Mouse (Mus musculus): ENCODE measurements around the gene Etfrf1. TPM values are rescaled to one million over a fixed set of nuclear protein-coding genes. Genes with fewer than 3 reads are reported as not detected.
A peak's percentile ranks its signal among the peaks of the same experiment; 100 is the strongest.

The Etfrf1 gene
- polyA plus RNA-seq (2015; fragmentation: Nextera tagmentation; extraction: Ambion mirVana): 33.8 and 36.4 TPM in 2 replicates

DNA sequence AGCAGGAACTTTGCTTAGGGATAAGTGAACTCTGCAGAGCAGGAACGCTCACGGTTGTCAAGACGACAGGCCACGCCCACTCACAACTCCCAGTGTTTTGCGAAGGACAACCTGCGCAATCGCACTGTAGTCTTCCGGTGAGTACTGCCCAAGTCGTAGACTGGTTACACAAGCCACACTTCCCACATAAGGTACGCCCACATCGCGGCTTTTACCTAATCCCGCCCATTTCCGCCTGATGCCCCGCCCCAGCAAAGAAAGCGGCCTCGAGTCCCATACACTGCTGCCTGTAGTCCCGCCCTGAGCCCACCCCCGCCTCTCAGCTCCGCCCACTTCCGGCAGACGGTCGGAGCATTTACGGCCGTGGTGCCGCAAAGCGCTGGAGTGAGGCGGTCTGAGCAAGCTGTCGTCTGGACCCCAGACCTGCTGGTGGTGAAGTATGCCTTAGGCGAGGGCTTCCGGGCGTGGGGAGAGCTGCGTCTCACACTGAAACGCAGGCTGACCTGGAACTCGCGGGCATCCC lies at the start of gene Etfrf1, which contains the start of gene Casc1:
Etfrf1 (plus strand) TSS at position 319 of the 523 bp plus-strand sequence.
Casc1 (minus strand) TSS at position 190 of the 523 bp plus-strand sequence.
- Histone ChIP-seq H3K9me3 (no peaks in the 10 kb centered on the region), H3K9ac (replicated peaks) (peak within 1 kb of the TSS; percentile 80), H3K4me1 (replicated peaks) (peaks cover 19% of the 10 kb centered on the region), H3K27ac (peak within 1 kb of the TSS; percentile 95), H3K4me2 (replicated peaks) (peak within 1 kb of the TSS; percentile 74), H3K4me3 (replicated peaks) (peak within 1 kb of the TSS; percentile 63), H3K27me3 (no peaks in the 10 kb centered on the region), H3K36me3 (no peaks in the 10 kb centered on the region)
- peak; percentile 100 for ATAC-seq
- under 1% methylated on average over 36 of the region's 36 CpGs for WGBS

DNA sequence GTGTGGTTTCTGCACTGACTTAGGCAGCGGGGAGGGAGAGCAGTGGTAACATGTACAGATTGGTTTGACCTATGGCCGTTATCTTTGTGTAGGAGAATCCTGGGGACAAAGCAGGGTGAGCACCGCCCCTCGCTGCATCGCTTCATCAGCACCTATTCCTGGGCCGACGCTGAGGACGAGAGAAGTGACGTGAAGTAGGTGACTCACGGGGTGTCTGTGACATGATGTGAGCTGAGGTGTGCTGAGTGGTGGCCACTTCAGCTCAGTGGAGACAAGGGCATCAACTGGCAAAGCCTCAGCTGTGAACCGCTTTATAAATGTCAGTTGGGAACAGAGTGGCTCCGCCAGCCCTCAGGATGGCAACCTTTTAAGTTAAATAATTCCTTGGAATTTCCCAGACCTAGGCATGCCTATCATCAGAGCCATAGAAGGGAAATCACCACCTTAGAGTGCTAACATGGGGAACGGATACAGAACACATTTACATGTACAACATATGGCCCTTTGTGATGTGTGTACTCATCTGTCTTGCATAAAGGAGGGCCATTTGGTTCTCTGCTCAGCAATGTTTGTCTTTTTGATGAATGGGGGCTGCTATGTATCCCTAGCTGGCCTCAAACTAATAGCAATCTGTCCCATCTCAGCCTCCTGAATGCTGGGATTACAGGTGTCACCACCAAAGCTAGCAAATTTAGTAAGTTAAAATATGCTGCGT lies 38.9 kb upstream of the Etfrf1 start:
- H3K9me3 ChIP-seq: no peaks in the 10 kb centered on the region
- H3K36me3 ChIP-seq: no peaks in the 10 kb centered on the region
- no peak overlapping the region for H3K4me3 ChIP-seq (replicated peaks)
- no peak overlapping the region for H3K9ac ChIP-seq (replicated peaks)
- no peak overlapping the region for H3K4me2 ChIP-seq (replicated peaks)
- ATAC-seq: no peak
- no peak overlapping the region for H3K27ac ChIP-seq
- WGBS: 81% methylated on average over 14 of the region's 14 CpGs
- H3K4me1 ChIP-seq (replicated peaks): peaks cover 25% of the 10 kb centered on the region
- H3K27me3 ChIP-seq: peaks cover 17% of the 10 kb centered on the region

DNA sequence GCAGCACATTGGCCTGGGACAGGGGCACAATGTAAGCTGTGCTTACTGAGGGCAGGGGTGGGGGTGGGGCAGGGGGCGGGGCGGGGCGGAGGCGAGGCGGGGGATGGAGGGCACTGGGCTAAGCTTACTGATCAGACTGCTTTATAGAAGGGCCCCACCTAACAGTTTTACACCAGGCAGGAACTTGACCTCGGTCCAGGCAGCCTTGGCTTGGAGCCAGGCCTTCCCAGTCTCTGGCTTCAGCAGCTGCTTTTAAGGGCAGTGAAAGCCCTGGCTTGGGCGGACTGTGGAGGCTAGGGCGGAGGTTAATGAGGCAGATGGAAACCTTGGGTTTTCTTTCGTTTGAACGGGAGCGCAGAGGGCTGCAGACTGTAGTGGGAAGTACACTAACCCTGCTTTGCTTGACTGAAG lies 37.1 kb upstream of the Etfrf1 start:
- 3% methylated on average over 7 of the region's 11 CpGs for WGBS
- peak; percentile 84 for ATAC-seq
- Histone ChIP-seq H3K9ac (replicated peaks) (no peak overlapping the region), H3K27me3 (peaks cover 20% of the 10 kb centered on the region), H3K36me3 (no peaks in the 10 kb centered on the region), H3K4me3 (replicated peaks) (no peak overlapping the region), H3K27ac (no peak overlapping the region), H3K4me1 (replicated peaks) (peaks cover 25% of the 10 kb centered on the region), H3K9me3 (no peaks in the 10 kb centered on the region), H3K4me2 (replicated peaks) (peak overlapping the region; percentile 19; the same call in 1 of the 2 replicates)

DNA sequence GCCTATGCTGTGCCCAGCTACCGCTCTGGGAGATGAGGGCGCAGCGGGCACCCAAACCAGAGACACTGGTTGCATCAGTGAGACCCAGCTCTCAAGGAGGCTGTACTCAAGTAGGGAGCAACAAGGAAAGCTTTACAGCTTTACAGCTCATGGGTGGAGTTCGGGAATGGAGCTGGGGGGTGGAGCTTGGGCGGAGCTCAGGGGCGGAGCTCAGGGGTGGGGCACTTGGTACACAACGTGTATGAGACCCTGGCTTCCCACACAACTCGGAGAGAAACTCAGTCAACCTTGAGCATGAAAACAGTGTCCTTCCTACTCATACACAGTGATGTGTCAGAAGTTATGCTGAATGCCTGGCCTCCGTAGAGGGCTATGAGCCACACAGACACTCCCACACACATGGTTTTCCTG lies 35.4 kb upstream of the Etfrf1 start:
- Histone ChIP-seq H3K27ac (no peak overlapping the region), H3K4me3 (replicated peaks) (no peak overlapping the region), H3K4me1 (replicated peaks) (peaks cover 25% of the 10 kb centered on the region), H3K9ac (replicated peaks) (no peak overlapping the region), H3K9me3 (no peaks in the 10 kb centered on the region), H3K27me3 (peaks cover 20% of the 10 kb centered on the region), H3K4me2 (replicated peaks) (no peak overlapping the region), H3K36me3 (no peaks in the 10 kb centered on the region)
- ATAC-seq: no peak
- WGBS: 31% methylated on average over 9 of the region's 9 CpGs

DNA sequence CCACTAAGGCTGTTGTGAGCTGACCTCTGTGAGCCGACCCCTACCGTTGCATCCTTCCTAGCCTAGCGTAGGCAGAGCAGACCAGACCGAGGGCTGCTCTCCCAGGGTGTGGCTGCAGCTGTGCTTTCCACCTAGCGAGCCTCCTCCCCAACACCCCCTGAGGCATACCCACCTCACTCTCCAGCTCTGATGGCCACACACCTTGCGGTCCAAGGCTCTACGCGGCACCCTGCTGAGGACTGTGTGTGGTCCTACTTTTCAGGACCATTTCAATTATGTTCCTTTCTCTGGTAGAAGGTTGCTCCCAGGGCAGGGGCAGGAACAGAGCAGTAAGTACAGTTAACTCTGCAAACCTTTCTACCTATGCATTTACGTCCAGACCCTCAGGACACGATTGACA lies 34.5 kb upstream of the Etfrf1 start:
- peaks cover 22% of the 10 kb centered on the region for H3K27me3 ChIP-seq
- H3K27ac ChIP-seq: no peak overlapping the region
- peaks cover 25% of the 10 kb centered on the region for H3K4me1 ChIP-seq (replicated peaks)
- no peaks in the 10 kb centered on the region for H3K9me3 ChIP-seq
- H3K4me3 ChIP-seq (replicated peaks): no peak overlapping the region
- no peak overlapping the region for H3K9ac ChIP-seq (replicated peaks)
- no peak overlapping the region for H3K4me2 ChIP-seq (replicated peaks)
- no peak for ATAC-seq
- H3K36me3 ChIP-seq: no peaks in the 10 kb centered on the region
- WGBS: 55% methylated on average over 10 of the region's 10 CpGs

DNA sequence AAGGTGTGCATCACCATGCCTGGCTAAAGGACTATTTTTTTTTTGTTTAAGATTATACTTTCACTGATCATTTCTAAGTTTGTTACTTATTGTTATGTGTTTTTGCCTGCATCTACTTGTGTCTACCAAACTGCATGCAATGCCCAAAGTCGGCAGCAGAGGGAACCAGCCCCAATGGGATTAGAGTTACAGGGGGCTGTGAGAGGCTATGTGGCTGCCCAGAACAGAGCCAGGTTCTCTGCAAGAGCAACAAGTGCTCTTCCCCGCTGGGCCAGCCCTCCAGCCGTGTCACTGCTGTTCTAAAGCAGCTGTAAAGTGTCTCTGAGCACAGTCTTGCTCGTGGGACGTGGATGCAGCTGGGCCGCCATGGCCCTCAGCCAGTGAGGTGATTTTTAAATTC lies 31.3 kb upstream of the Etfrf1 start:
- H3K4me1 ChIP-seq (replicated peaks): peaks cover 4% of the 10 kb centered on the region
- WGBS: 24% methylated on average over 6 of the region's 6 CpGs
- H3K4me3 ChIP-seq (replicated peaks): no peak overlapping the region
- no peaks in the 10 kb centered on the region for H3K9me3 ChIP-seq
- H3K27me3 ChIP-seq: peaks cover 22% of the 10 kb centered on the region
- no peak overlapping the region for H3K27ac ChIP-seq
- no peak; the same call in 1 of the 2 replicates for ATAC-seq
- no peak overlapping the region for H3K9ac ChIP-seq (replicated peaks)
- H3K36me3 ChIP-seq: no peaks in the 10 kb centered on the region
- H3K4me2 ChIP-seq (replicated peaks): no peak overlapping the region

DNA sequence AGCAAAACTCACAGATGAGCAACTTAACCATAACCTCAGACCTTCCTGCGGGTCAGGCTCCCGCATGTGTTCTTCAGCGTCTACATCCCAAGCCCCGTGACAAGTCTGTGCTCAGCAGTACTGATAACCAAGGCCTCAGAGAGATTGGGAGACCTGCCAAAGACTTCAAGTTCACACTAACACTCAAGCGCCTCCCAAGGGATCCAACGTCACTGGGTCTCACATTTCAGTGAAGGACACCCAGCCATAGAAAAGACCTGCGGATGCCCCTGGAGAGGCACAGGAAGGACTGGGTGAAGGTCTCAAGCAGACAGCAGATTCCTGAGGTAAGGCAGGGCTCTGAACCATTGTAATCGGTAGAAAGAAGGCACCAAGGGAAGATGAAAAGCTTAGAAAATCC lies 28.9 kb upstream of the Etfrf1 start:
- WGBS: 85% methylated on average over 8 of the region's 8 CpGs
- no peaks in the 10 kb centered on the region for H3K9me3 ChIP-seq
- H3K27ac ChIP-seq: no peak overlapping the region
- no peak overlapping the region for H3K4me3 ChIP-seq (replicated peaks)
- peaks cover 5% of the 10 kb centered on the region; the same call in 1 of the 2 replicates for H3K27me3 ChIP-seq
- H3K4me1 ChIP-seq (replicated peaks): no peaks in the 10 kb centered on the region
- ATAC-seq: no peak
- no peak overlapping the region for H3K4me2 ChIP-seq (replicated peaks)
- no peak overlapping the region for H3K9ac ChIP-seq (replicated peaks)
- no peaks in the 10 kb centered on the region for H3K36me3 ChIP-seq

DNA sequence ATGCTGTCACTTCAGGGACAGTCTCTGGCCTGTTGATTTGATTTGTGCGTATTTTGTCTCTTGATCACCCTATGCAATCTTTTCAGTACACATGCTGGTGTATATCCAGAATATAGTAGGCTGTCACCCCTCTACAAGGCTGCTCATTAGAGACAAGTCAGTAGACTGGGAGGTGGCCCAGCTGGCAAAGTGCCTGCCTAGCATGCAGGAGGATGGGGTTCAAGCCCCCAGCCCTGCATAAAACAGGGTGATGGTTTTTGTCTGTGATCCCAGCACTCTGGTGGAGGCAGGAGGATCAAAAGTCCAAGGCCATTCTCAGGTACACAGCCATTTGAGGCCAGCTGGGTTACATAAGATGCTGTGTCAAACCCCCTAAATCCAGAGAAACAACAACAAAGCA lies 24.8 kb upstream of the Etfrf1 start:
- 87% methylated on average over 1 of the region's 1 CpGs for WGBS

DNA sequence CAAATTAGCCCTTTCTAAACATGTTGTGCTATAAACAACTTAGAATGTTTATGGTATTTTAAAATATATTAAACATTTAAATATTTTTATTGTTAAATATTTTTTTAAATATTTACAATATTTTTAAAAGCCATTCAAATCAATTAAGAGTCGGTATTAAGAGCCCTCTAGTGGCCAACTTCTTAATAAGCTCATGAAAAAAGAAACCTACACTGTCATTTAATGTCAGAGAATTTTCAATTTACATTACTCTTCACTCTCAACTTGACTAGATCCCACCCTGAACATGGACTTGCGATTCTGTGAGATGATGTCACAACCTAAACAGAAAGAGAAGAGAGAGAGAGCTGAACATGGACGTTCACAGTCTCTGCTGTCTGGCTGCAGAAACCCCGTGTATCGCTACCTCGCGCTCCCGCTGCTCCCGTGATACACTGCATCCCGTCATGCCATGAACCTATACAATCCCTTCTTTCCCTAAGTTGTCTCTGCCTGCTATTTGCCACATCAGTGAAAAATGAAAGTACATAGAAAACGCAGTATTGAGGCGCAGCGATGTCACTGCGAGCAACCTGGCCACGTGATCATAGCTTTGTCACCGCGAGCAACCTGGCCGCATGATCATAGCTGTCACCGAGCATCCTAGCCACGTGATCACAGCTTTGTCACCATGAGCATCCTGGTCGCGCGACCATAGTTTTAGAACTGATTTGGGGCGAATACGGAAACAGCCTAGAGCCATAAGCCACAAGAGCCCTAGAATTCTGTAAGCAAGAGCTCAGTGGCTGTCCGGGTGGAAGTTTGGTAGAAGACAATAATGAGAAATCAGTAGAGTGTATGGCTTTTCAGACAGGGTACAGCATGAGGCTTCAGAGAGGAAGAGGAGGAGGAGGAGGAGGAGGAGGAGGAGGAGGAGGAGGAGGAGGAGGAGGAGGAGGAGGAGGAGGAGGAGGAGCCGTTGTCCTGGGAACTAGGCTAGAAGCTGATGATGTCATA lies 23.5 kb upstream of the Etfrf1 start:
- peak overlapping the region; percentile 42 for H3K4me2 ChIP-seq (replicated peaks)
- no peaks in the 10 kb centered on the region for H3K36me3 ChIP-seq
- H3K4me1 ChIP-seq (replicated peaks): no peaks in the 10 kb centered on the region
- H3K27ac ChIP-seq: peak overlapping the region; percentile 35; the same call in 1 of the 2 replicates
- no peaks in the 10 kb centered on the region for H3K9me3 ChIP-seq
- H3K9ac ChIP-seq (replicated peaks): no peak overlapping the region
- no peaks in the 10 kb centered on the region for H3K27me3 ChIP-seq
- peak; percentile 71 for ATAC-seq
- WGBS: 60% methylated on average over 27 of the region's 27 CpGs
- H3K4me3 ChIP-seq (replicated peaks): peak overlapping the region; percentile 27

More for the DNA sequence above, 24.8 kb upstream of the Etfrf1 start:
- H3K4me1 ChIP-seq (replicated peaks): no peaks in the 10 kb centered on the region
- no peak for ATAC-seq
- no peak overlapping the region for H3K4me3 ChIP-seq (replicated peaks)
- H3K9ac ChIP-seq (replicated peaks): no peak overlapping the region
- H3K9me3 ChIP-seq: no peaks in the 10 kb centered on the region
- no peaks in the 10 kb centered on the region for H3K27me3 ChIP-seq
- H3K36me3 ChIP-seq: no peaks in the 10 kb centered on the region
- H3K4me2 ChIP-seq (replicated peaks): no peak overlapping the region
- no peak overlapping the region for H3K27ac ChIP-seq

DNA sequence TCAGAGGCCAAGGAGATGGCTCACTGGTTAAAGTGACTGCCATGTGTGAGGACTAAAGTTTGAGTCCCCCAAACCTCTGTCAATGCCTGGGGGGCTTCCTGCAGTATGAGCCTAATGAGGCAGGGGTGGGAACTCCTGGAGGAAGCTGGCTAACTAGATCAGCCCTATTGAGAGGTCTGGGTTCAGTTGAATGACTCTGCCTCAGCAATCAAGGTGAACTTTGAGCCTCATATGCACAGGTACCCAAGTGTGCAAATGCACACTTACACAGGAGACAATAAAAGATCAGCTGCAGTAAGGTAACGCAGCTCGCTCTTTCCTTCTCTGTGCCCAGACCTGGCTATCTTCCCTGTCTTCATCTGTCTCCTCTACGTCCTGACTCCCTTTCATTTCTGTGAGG lies 17.9 kb upstream of the Etfrf1 start:
- no peak overlapping the region for H3K9ac ChIP-seq (replicated peaks)
- no peak overlapping the region for H3K4me3 ChIP-seq (replicated peaks)
- no peak overlapping the region for H3K27ac ChIP-seq
- ATAC-seq: no peak
- no peaks in the 10 kb centered on the region for H3K36me3 ChIP-seq
- H3K27me3 ChIP-seq: no peaks in the 10 kb centered on the region
- H3K4me1 ChIP-seq (replicated peaks): no peaks in the 10 kb centered on the region
- no peaks in the 10 kb centered on the region for H3K9me3 ChIP-seq
- 93% methylated on average over 3 of the region's 3 CpGs for WGBS
- H3K4me2 ChIP-seq (replicated peaks): no peak overlapping the region

DNA sequence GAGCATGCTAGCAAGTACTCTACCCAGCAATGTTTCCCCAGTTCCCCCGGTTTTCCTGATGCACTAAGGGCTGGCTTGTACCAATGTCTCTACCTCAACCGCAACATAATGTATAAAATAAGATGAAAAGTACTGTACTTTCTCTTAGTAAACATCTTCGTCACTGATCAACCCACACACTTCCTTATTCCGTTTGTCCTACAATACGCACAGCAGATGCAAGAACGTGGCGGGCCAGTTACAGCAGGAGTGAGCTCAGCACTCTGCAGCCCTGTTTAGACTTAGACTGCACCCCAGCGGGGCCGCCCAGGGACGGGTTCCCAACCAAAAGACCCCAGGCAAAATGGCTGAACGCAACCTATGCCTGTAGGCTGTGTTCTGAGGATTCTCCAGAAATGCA lies 17.5 kb upstream of the Etfrf1 start:
- no peak overlapping the region for H3K4me2 ChIP-seq (replicated peaks)

More for the DNA sequence above, 17.5 kb upstream of the Etfrf1 start:
- Histone ChIP-seq H3K9ac (replicated peaks) (no peak overlapping the region), H3K27ac (no peak overlapping the region), H3K27me3 (no peaks in the 10 kb centered on the region), H3K4me1 (replicated peaks) (no peaks in the 10 kb centered on the region), H3K9me3 (no peaks in the 10 kb centered on the region), H3K36me3 (no peaks in the 10 kb centered on the region), H3K4me3 (replicated peaks) (no peak overlapping the region)
- no peak for ATAC-seq
- WGBS: 88% methylated on average over 11 of the region's 11 CpGs
